Mouse (Mus musculus) urinary bladder, postnatal 10 days (tissue): Measurements from ENCODE around the gene Cela1.

Source experiments
- DNase-seq: peaks from one replicate; pipeline ENCODE4 v3.0.0; 2022; ENCODE audit warnings: low spot score

The Cela1 gene

GRCm38 (mm10) chr15:100705376-100705775, 17.7 kb upstream of the Cela1 start:
- DNase-seq = no peak

- no peak for DNase-seq
Observed at GRCm38 (mm10) chr15:100703913-100704312, 16.2 kb upstream of the Cela1 start.

- no peak for DNase-seq
Observed at GRCm38 (mm10) chr15:100701856-100702255, 14.1 kb upstream of the Cela1 start.

- no peak for DNase-seq
Observed at GRCm38 (mm10) chr15:100701108-100701507, 13.4 kb upstream of the Cela1 start.

- DNase-seq = no peak
Observed at GRCm38 (mm10) chr15:100700424-100700823, 12.7 kb upstream of the Cela1 start.

- no peak for DNase-seq
Observed at GRCm38 (mm10) chr15:100699386-100699785, 11.7 kb upstream of the Cela1 start.

- DNase-seq = no peak
Observed at GRCm38 (mm10) chr15:100698078-100698477, 10.4 kb upstream of the Cela1 start.

- DNase-seq = no peak
Observed at GRCm38 (mm10) chr15:100694406-100694805, 6.7 kb upstream of the Cela1 start.

- DNase-seq = no peak
Observed at GRCm38 (mm10) chr15:100691990-100692389, 4.3 kb upstream of the Cela1 start.

- no peak for DNase-seq
Observed at GRCm38 (mm10) chr15:100686989-100687388, 732 bp downstream of the Cela1 start.

GRCm38 (mm10) chr15:100686434-100686833, 1.3 kb downstream of the Cela1 start:
- no peak for DNase-seq

GRCm38 (mm10) chr15:100685849-100686248, 1.9 kb downstream of the Cela1 start:
- no peak for DNase-seq

GRCm38 (mm10) chr15:100685255-100685654, 2.5 kb downstream of the Cela1 start:
- no peak for DNase-seq

GRCm38 (mm10) chr15:100684450-100684849, 3.3 kb downstream of the Cela1 start:
- DNase-seq = no peak

- DNase-seq = peak; percentile 39
Observed at GRCm38 (mm10) chr15:100683041-100683440, 4.7 kb downstream of the Cela1 start.

GRCm38 (mm10) chr15:100681770-100682169, 6.0 kb downstream of the Cela1 start:
- DNase-seq = no peak

GRCm38 (mm10) chr15:100680381-100680780, 7.3 kb downstream of the Cela1 start:
- DNase-seq = no peak

GRCm38 (mm10) chr15:100679005-100679404, 8.7 kb downstream of the Cela1 start:
- DNase-seq = no peak

- DNase-seq = no peak
Observed at GRCm38 (mm10) chr15:100678581-100678980, 9.1 kb downstream of the Cela1 start.

GRCm38 (mm10) chr15:100677675-100678074, 10.0 kb downstream of the Cela1 start:
- no peak for DNase-seq

- DNase-seq = no peak
Observed at GRCm38 (mm10) chr15:100676521-100676920, 11.2 kb downstream of the Cela1 start.

GRCm38 (mm10) chr15:100675486-100675885, 12.2 kb downstream of the Cela1 start:
- no peak for DNase-seq

GRCm38 (mm10) chr15:100674566-100674965, 13.2 kb downstream of the Cela1 start:
- DNase-seq = no peak

- DNase-seq = no peak
Observed at GRCm38 (mm10) chr15:100673585-100674391, 13.9 kb downstream of the Cela1 start.
